Mouse (Mus musculus) embryonic facial prominence, embryonic 15.5 days (tissue): ENCODE measurements around the gene Dennd1a. TPM values are rescaled to one million over a fixed set of nuclear protein-coding genes. Genes with fewer than 3 reads are reported as not detected.

Source experiments
- ATAC-seq: fragments of 200-750 bp; cut with Nextera tagmentation; 2 replicates; pipeline ENCODE4 v1.8.0; 2017; ENCODE audit warnings: low read depth, moderate TSS enrichment; ENCODE audit not compliant: insufficient number of reproducible peaks, low FRiP score, low TSS enrichment
- H3K27ac ChIP-seq: fragments of 300-500 bp; sonication (generic); replicated peaks from 2 replicates; pipeline ENCODE4 v1.5.1; 2015; ENCODE audit warnings: mild to moderate bottlenecking, inconsistent platforms
- H3K27me3 ChIP-seq: fragments of 300-500 bp; sonication (generic); 2 replicates; pipeline ENCODE4 v1.6.1; 2015; ENCODE audit warnings: inconsistent platforms
- H3K36me3 ChIP-seq: fragments of 300-500 bp; sonication (generic); 2 replicates; pipeline ENCODE4 v1.6.1; 2015; ENCODE audit warnings: mild to moderate bottlenecking, inconsistent platforms
- H3K4me1 ChIP-seq: fragments of 300-500 bp; sonication (generic); 2 replicates; pipeline ENCODE4 v1.6.1; 2015; ENCODE audit warnings: inconsistent platforms
- H3K4me2 ChIP-seq: fragments of 300-500 bp; sonication (generic); replicated peaks from 2 replicates; pipeline ENCODE4 v1.6.1; 2015; ENCODE audit warnings: mild to moderate bottlenecking, inconsistent platforms
- H3K4me3 ChIP-seq: fragments of 300-500 bp; sonication (generic); replicated peaks from 2 replicates; pipeline ENCODE4 v1.5.1; 2015; ENCODE audit warnings: mild to moderate bottlenecking, inconsistent platforms
- H3K9ac ChIP-seq: fragments of 300-500 bp; sonication (generic); 2 replicates; pipeline ENCODE4 v1.6.1; 2015; ENCODE audit warnings: inconsistent platforms
- H3K9me3 ChIP-seq: fragments of 300-500 bp; sonication (generic); replicated peaks from 2 replicates; pipeline ENCODE4 v1.6.1; 2016; ENCODE audit warnings: inconsistent platforms
- WGBS: fragments of 180-500 bp; shearing (Covaris S2); methylation state at CpG from one replicate; pipeline ENCODE4 v1.1.7; 2015; 5-methylcytosine and 5-hydroxymethylcytosine counted together
- polyA plus RNA-seq: library from polyadenylated mRNA; unstranded; fragments of >200 nt; fragmentation: Nextera tagmentation; extraction: Ambion mirVana; gene quantifications from 2 replicates; pipeline ENCODE4 v1.2.1, GENCODE M21; 2015

Dennd1a gene
- polyA plus RNA-seq, 1 experiment from 2014 or later: 15.8 TPM

GRCm38 (mm10) chr2:38165966-38166365 lies 121.2 kb downstream of the Dennd1a start:
- no peak for ATAC-seq
- H3K27ac ChIP-seq: no peak overlapping the region
- no peaks in the 10 kb centered on the region for H3K9me3 ChIP-seq
- H3K9ac ChIP-seq: no peak overlapping the region
- 0 out of 2 replicates have a peak, but pooled peaks cover 2% of the 10 kb centered on the region for H3K4me1 ChIP-seq
- no peaks in the 10 kb centered on the region for H3K36me3 ChIP-seq
- H3K4me2 ChIP-seq: no peak overlapping the region
- no peak overlapping the region for H3K4me3 ChIP-seq
- 42% methylated on average over 5 of the region's 5 CpGs for WGBS
- no peaks in the 10 kb centered on the region for H3K27me3 ChIP-seq

GRCm38 (mm10) chr2:38164326-38165035 lies 122.7 kb downstream of the Dennd1a start:
- whole genome bisulfite sequencing: 57% methylated on average over 5 of the region's 5 CpGs
- H3K4me1 ChIP-seq: 0 out of 2 replicates have a peak, but pooled peaks cover 2% of the 10 kb centered on the region
- ATAC-seq: no peak
- H3K9ac ChIP-seq: no peak overlapping the region
- H3K27me3 ChIP-seq: no peaks in the 10 kb centered on the region
- H3K4me2 ChIP-seq: no peak overlapping the region
- no peak overlapping the region for H3K27ac ChIP-seq
- H3K36me3 ChIP-seq: no peaks in the 10 kb centered on the region
- no peaks in the 10 kb centered on the region for H3K9me3 ChIP-seq
- H3K4me3 ChIP-seq: no peak overlapping the region

GRCm38 (mm10) chr2:38162486-38162885 lies 124.7 kb downstream of the Dennd1a start:
- Histone ChIP-seq H3K36me3 (no peaks in the 10 kb centered on the region), H3K9ac (no peak overlapping the region), H3K27me3 (no peaks in the 10 kb centered on the region), H3K9me3 (no peaks in the 10 kb centered on the region), H3K4me1 (0 out of 2 replicates have a peak, but pooled peaks cover 2% of the 10 kb centered on the region), H3K27ac (no peak overlapping the region), H3K4me3 (no peak overlapping the region), H3K4me2 (no peak overlapping the region)
- ATAC-seq: no peak
- WGBS: 58% methylated on average over 3 of the region's 3 CpGs

- H3K27ac ChIP-seq: no peak overlapping the region
- H3K9ac ChIP-seq: no peak overlapping the region
- no peak for ATAC-seq
- no peaks in the 10 kb centered on the region for H3K9me3 ChIP-seq
- H3K36me3 ChIP-seq: no peaks in the 10 kb centered on the region
- 0 out of 2 replicates have a peak, but pooled peaks cover 2% of the 10 kb centered on the region for H3K4me1 ChIP-seq
- 71% methylated on average over 1 of the region's 1 CpGs for WGBS
- H3K4me3 ChIP-seq: no peak overlapping the region
- no peaks in the 10 kb centered on the region for H3K27me3 ChIP-seq
- H3K4me2 ChIP-seq: no peak overlapping the region
These were observed 125.7 kb downstream of the Dennd1a start for GRCm38 (mm10) chr2:38161484-38161883.

GRCm38 (mm10) chr2:38159736-38160135 lies 127.5 kb downstream of the Dennd1a start:
- Histone ChIP-seq H3K9me3 (no peaks in the 10 kb centered on the region), H3K27ac (no peak overlapping the region), H3K9ac (no peak overlapping the region), H3K27me3 (no peaks in the 10 kb centered on the region), H3K4me2 (no peak overlapping the region), H3K36me3 (no peaks in the 10 kb centered on the region), H3K4me1 (0 out of 2 replicates have a peak, but pooled peaks cover 2% of the 10 kb centered on the region), H3K4me3 (no peak overlapping the region)
- no peak for ATAC-seq
- WGBS: 97% methylated on average over 1 of the region's 1 CpGs

- no peak overlapping the region for H3K4me3 ChIP-seq
- no peaks in the 10 kb centered on the region for H3K9me3 ChIP-seq
- 74% methylated on average over 1 of the region's 1 CpGs for WGBS
- H3K4me2 ChIP-seq: no peak overlapping the region
- H3K36me3 ChIP-seq: no peaks in the 10 kb centered on the region
- no peak overlapping the region for H3K9ac ChIP-seq
- no peaks in the 10 kb centered on the region for H3K27me3 ChIP-seq
- ATAC-seq: no peak
- H3K27ac ChIP-seq: no peak overlapping the region
- 0 out of 2 replicates have a peak, but pooled peaks cover 2% of the 10 kb centered on the region for H3K4me1 ChIP-seq
These were observed 130.2 kb downstream of the Dennd1a start for GRCm38 (mm10) chr2:38157002-38157401.

GRCm38 (mm10) chr2:38156001-38156400 lies 131.2 kb downstream of the Dennd1a start:
- Histone ChIP-seq H3K9me3 (no peaks in the 10 kb centered on the region), H3K4me1 (no peaks in the 10 kb centered on the region), H3K4me2 (no peak overlapping the region), H3K27me3 (no peaks in the 10 kb centered on the region), H3K4me3 (no peak overlapping the region), H3K9ac (no peak overlapping the region), H3K27ac (no peak overlapping the region), H3K36me3 (no peaks in the 10 kb centered on the region)
- no peak for ATAC-seq
- WGBS: 62% methylated on average over 2 of the region's 2 CpGs

GRCm38 (mm10) chr2:38144831-38145230 lies 142.4 kb downstream of the Dennd1a start:
- H3K4me3 ChIP-seq: no peak overlapping the region
- no peaks in the 10 kb centered on the region for H3K27me3 ChIP-seq
- H3K4me1 ChIP-seq: 0 out of 2 replicates have a peak, but pooled peaks cover 8% of the 10 kb centered on the region
- no peaks in the 10 kb centered on the region for H3K9me3 ChIP-seq
- H3K4me2 ChIP-seq: no peak overlapping the region
- no peak for ATAC-seq
- no peak overlapping the region for H3K9ac ChIP-seq
- H3K27ac ChIP-seq: no peak overlapping the region
- H3K36me3 ChIP-seq: no peaks in the 10 kb centered on the region

- no peak for ATAC-seq
- 0 out of 2 replicates have a peak, but pooled peaks cover 8% of the 10 kb centered on the region for H3K4me1 ChIP-seq
- H3K9me3 ChIP-seq: no peaks in the 10 kb centered on the region
- no peak overlapping the region for H3K27ac ChIP-seq
- WGBS: 25% methylated on average over 8 of the region's 8 CpGs
- H3K4me2 ChIP-seq: no peak overlapping the region
- no peak overlapping the region for H3K4me3 ChIP-seq
- H3K27me3 ChIP-seq: no peaks in the 10 kb centered on the region
- H3K9ac ChIP-seq: no peak overlapping the region
- no peaks in the 10 kb centered on the region for H3K36me3 ChIP-seq
These were observed 143.0 kb downstream of the Dennd1a start for GRCm38 (mm10) chr2:38144067-38144779.

GRCm38 (mm10) chr2:38142905-38143304 lies 144.3 kb downstream of the Dennd1a start:
- no peaks in the 10 kb centered on the region for H3K36me3 ChIP-seq
- no peak overlapping the region for H3K9ac ChIP-seq
- WGBS: 48% methylated on average over 5 of the region's 5 CpGs
- H3K27me3 ChIP-seq: no peaks in the 10 kb centered on the region
- 0 out of 2 replicates have a peak, but pooled peaks cover 8% of the 10 kb centered on the region for H3K4me1 ChIP-seq
- H3K9me3 ChIP-seq: no peaks in the 10 kb centered on the region
- H3K27ac ChIP-seq: no peak overlapping the region
- no peak for ATAC-seq
- H3K4me2 ChIP-seq: no peak overlapping the region
- no peak overlapping the region for H3K4me3 ChIP-seq

GRCm38 (mm10) chr2:38142210-38142609 lies 145.0 kb downstream of the Dennd1a start:
- Histone ChIP-seq H3K9ac (no peak overlapping the region), H3K27ac (no peak overlapping the region), H3K9me3 (no peaks in the 10 kb centered on the region), H3K27me3 (no peaks in the 10 kb centered on the region), H3K36me3 (no peaks in the 10 kb centered on the region), H3K4me3 (no peak overlapping the region), H3K4me2 (no peak overlapping the region), H3K4me1 (0 out of 2 replicates have a peak, but pooled peaks cover 8% of the 10 kb centered on the region)
- ATAC-seq: no peak
- 36% methylated on average over 2 of the region's 2 CpGs for WGBS
